Mouse (Mus musculus) left cerebral cortex, adult 8-10 months (tissue): ENCODE measurements at regions not wholly inside any gene's neighbourhood (a gene's known extent, or its start where the extent isn't known, plus 50 kb on each side); places are given as distances from the start of the nearest gene placed in this dataset.
A peak's percentile ranks its signal among the peaks of the same experiment; 100 is the strongest.

Experiments used
- DNase-seq, 2 experiments: peaks; one replicate each; pipeline ENCODE4 v3.0.0; 2022; ENCODE audit warnings: low spot score in 2 of 2

GRCm38 (mm10) chr15:63397485-63397884, 447.5 kb downstream of the Gsdmc2 start:
- DNase-seq, result no peak

GRCm38 (mm10) chr15:63377258-63377657, 467.7 kb downstream of the Gsdmc2 start:
- no peak for DNase-seq

- DNase-seq, result no peak
Observed at GRCm38 (mm10) chr15:63371328-63372023, 473.5 kb downstream of the Gsdmc2 start.

GRCm38 (mm10) chr15:63364473-63364872, 480.5 kb downstream of the Gsdmc2 start:
- DNase-seq, result no peak

GRCm38 (mm10) chr15:63360402-63360801, 484.6 kb downstream of the Gsdmc2 start:
- DNase-seq, result peak in 1 of 2 experiments; percentile 6

- DNase-seq, result no peak
Observed at GRCm38 (mm10) chr15:63341730-63342129, 503.2 kb downstream of the Gsdmc2 start.

GRCm38 (mm10) chr15:63340322-63341060, 504.5 kb downstream of the Gsdmc2 start:
- DNase-seq, result peak in 1 of 2 experiments; percentile 7

- no peak for DNase-seq
Observed at GRCm38 (mm10) chr15:63319666-63320065, 525.3 kb downstream of the Gsdmc2 start.

GRCm38 (mm10) chr15:63310426-63310825, 534.6 kb downstream of the Gsdmc2 start:
- DNase-seq, result no peak

GRCm38 (mm10) chr15:63299311-63299710, 545.7 kb downstream of the Gsdmc2 start:
- DNase-seq, result no peak

- DNase-seq, result no peak
Observed at GRCm38 (mm10) chr15:63288534-63288933, 556.4 kb downstream of the Gsdmc2 start.

- DNase-seq, result no peak
Observed at GRCm38 (mm10) chr15:63286026-63286425, 559.0 kb downstream of the Gsdmc2 start.

- DNase-seq, result no peak
Observed at GRCm38 (mm10) chr15:63270381-63270780, 574.6 kb downstream of the Gsdmc2 start.

GRCm38 (mm10) chr15:63265845-63266244, 579.1 kb downstream of the Gsdmc2 start:
- DNase-seq, result no peak

GRCm38 (mm10) chr15:63255736-63256135, 589.2 kb downstream of the Gsdmc2 start:
- DNase-seq, result no peak

- no peak for DNase-seq
Observed at GRCm38 (mm10) chr15:63252781-63253340, 592.1 kb downstream of the Gsdmc2 start.

- DNase-seq, result no peak
Observed at GRCm38 (mm10) chr15:63238601-63239000, 606.4 kb downstream of the Gsdmc2 start.

GRCm38 (mm10) chr15:63218393-63219060, 626.5 kb downstream of the Gsdmc2 start:
- no peak for DNase-seq

- DNase-seq, result no peak
Observed at GRCm38 (mm10) chr15:63205150-63205549, 639.8 kb downstream of the Gsdmc2 start.

GRCm38 (mm10) chr15:63195031-63195430, 649.9 kb downstream of the Gsdmc2 start:
- no peak for DNase-seq

- no peak for DNase-seq
Observed at GRCm38 (mm10) chr15:63194492-63194797, 650.5 kb downstream of the Gsdmc2 start.
